Mouse (Mus musculus): ENCODE data around the gene Usp35.

GRCm38 (mm10) chr7:97333113-97333898 lies 1.5 kb upstream of the Usp35 start:
- no peak for TF ChIP-seq POLR2A (IDR thresholded peaks at IDR 0.05; ENCODE audit: control insufficient read depth, low read depth, low read length)
- no peak for TF ChIP-seq CTCF (IDR thresholded peaks at IDR 0.05; ENCODE audit: control insufficient read depth, insufficient read depth, insufficient replicate concordance, low read depth, low read length)

Measured in testis, adult 2 months (tissue).